Mouse (Mus musculus): ENCODE measurements around the gene Cpa1. TPM values are rescaled to one million over a fixed set of nuclear protein-coding genes. Genes with fewer than 3 reads are reported as not detected.

Gene Cpa1
- polyA plus RNA-seq, 1 experiment from 2014 or later, result 266 TPM

DNA sequence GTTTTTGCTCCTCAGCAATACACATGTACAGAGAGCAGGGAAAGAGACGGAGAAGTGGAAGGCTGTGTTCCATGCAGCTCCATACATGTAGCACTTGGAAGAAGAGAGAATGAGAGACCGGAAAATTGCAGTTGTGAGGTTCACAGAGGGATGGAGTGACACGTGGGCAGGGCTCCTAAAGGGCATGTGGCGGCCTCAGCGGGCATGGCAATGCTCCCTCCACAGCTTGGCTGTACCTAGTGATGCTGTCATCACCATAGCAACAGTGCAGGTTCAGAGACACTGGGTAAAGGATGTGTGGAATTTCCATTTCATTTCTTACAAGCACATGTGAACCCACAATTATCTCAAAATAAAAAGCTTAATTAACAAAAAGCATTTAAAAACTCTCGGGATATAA, 39.5 kb downstream of the Cpa1 start:
- 83% methylated on average over 6 of the region's 6 CpGs for WGBS

DNA sequence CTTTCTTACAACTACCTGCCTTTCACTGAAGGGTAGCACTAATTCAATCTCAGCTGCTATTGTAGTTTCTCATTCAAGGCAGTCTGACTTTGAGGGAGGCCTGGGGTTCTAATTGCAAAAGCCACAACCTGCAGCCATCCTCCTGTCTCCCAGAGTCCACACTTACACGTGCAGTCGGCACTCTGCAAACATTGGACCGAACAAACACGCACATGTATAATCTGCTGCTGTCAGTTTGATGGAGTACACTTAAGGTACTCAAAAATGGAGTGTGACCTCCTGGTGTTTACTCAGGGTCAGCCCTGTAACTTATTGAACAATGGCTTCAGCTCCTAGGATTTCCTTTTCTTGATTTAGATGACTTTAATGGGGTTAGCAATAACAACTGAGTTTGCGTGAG, 40.5 kb downstream of the Cpa1 start:
- ATAC-seq, result no peak
- Histone ChIP-seq H3K4me1 (replicated peaks) (peaks cover 21% of the 10 kb centered on the region), H3K9ac (no peak overlapping the region), H3K27me3 (replicated peaks) (no peaks in the 10 kb centered on the region), H3K27ac (0 out of 2 replicates have a peak overlapping the region, but pooled peaks have one; percentile 4), H3K36me3 (no peaks in the 10 kb centered on the region), H3K9me3 (no peaks in the 10 kb centered on the region), H3K4me2 (replicated peaks) (no peak overlapping the region), H3K4me3 (replicated peaks) (no peak overlapping the region)
- WGBS, result 27% methylated on average over 5 of the region's 5 CpGs

More for the DNA sequence above, 39.5 kb downstream of the Cpa1 start:
- H3K4me2 ChIP-seq (replicated peaks), result no peak overlapping the region
- no peak overlapping the region for H3K9ac ChIP-seq
- no peak overlapping the region for H3K27ac ChIP-seq
- ATAC-seq, result no peak
- no peak overlapping the region for H3K4me3 ChIP-seq (replicated peaks)
- peaks cover 25% of the 10 kb centered on the region for H3K4me1 ChIP-seq (replicated peaks)
- H3K27me3 ChIP-seq (replicated peaks), result no peaks in the 10 kb centered on the region
- H3K9me3 ChIP-seq, result no peaks in the 10 kb centered on the region
- H3K36me3 ChIP-seq, result no peaks in the 10 kb centered on the region

- WGBS, result 69% methylated on average over 7 of the region's 7 CpGs
- Histone ChIP-seq H3K36me3 (no peaks in the 10 kb centered on the region), H3K4me3 (replicated peaks) (no peak overlapping the region), H3K27me3 (replicated peaks) (no peaks in the 10 kb centered on the region), H3K4me2 (replicated peaks) (no peak overlapping the region), H3K9ac (no peak overlapping the region), H3K9me3 (no peaks in the 10 kb centered on the region), H3K4me1 (replicated peaks) (peaks cover 13% of the 10 kb centered on the region), H3K27ac (no peak overlapping the region)
- ATAC-seq, result no peak
Measured at GRCm38 (mm10) chr6:30680442-30680841, 41.4 kb downstream of the Cpa1 start.

DNA sequence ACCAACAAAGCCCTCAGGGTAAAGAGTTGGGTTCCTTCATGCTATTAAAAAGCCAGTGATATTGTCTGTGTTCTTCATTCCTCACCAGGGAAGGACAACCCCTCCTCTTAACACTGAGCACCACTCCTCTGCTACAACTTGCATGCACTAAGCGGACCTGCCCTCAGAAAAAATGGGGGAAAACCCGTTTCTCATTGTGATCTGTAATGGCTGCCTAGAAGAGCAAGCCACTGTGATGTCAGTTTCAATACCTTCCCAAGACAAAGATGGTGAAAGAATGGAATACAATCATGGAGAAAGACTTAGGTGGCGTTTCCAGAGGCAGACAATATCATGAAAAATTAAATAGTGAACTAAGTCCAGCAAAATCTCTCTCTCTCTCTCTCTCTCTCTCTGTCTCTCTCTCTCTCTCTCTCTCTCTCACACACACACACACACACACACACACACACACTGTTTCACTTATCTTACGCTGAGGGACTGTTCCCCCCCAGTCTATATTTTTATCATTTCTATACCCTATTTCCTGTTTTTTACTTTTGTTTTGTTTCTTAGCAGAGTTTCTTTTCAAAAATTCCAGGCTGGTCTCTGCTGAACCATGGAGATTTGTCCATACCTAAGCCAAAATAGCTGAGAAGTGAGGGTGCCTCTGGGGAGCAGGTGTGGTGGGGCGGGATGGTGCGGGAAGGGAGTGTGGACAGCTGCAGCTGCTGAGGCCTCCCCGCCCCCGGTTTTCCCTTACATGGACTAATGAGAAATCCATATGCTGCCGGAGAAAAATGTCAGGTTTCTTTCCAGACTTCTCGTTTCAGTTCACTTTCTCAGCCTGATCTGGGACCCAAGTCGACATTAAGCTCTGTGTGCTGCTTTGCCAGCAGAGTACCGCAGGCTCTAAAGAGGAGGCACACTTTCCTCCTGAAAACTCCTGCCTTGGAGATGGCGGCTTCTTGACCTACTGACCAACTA, 43.2 kb downstream of the Cpa1 start:
- WGBS, result 41% methylated on average over 13 of the region's 13 CpGs
- Histone ChIP-seq H3K27me3 (replicated peaks) (no peaks in the 10 kb centered on the region), H3K4me1 (replicated peaks) (peaks cover 8% of the 10 kb centered on the region), H3K27ac (peak overlapping the region; percentile 69), H3K4me2 (replicated peaks) (peak overlapping the region; percentile 27; the same call in 1 of the 2 replicates), H3K36me3 (no peaks in the 10 kb centered on the region), H3K9me3 (no peaks in the 10 kb centered on the region), H3K9ac (peak overlapping the region; percentile 31; the same call in 1 of the 2 replicates), H3K4me3 (replicated peaks) (no peak overlapping the region)
- ATAC-seq, result peak; percentile 81

DNA sequence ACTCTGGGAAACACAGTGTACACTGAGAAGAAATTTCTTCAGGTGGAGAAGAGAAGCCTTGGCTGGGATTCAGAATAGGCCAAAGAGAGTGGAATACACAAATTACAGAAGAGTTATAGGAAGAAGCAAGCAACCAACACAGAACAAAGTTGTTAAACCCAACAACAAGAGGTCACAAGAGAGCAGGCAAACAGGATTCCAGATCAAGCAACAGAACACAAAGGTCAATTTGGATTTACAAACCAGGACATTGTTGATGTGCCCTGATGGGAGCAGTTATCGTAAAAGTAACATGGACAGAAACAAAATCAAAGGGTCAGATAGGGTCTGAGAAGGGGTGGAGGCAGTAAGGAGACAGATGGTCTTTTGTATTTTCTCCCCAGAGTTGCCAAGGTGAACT, 45.6 kb downstream of the Cpa1 start:
- no peaks in the 10 kb centered on the region for H3K36me3 ChIP-seq
- no peak overlapping the region for H3K9ac ChIP-seq
- H3K9me3 ChIP-seq, result no peaks in the 10 kb centered on the region
- H3K27me3 ChIP-seq (replicated peaks), result no peaks in the 10 kb centered on the region
- no peak for ATAC-seq
- H3K27ac ChIP-seq, result no peak overlapping the region
- H3K4me1 ChIP-seq (replicated peaks), result peaks cover 8% of the 10 kb centered on the region
- H3K4me2 ChIP-seq (replicated peaks), result no peak overlapping the region
- WGBS, result 85% methylated on average over 1 of the region's 1 CpGs
- H3K4me3 ChIP-seq (replicated peaks), result no peak overlapping the region

GRCm38 (mm10) chr6:30687198-30687597, 48.2 kb downstream of the Cpa1 start:
- Histone ChIP-seq H3K36me3 (no peaks in the 10 kb centered on the region), H3K27me3 (replicated peaks) (no peaks in the 10 kb centered on the region), H3K4me3 (replicated peaks) (no peak overlapping the region), H3K27ac (no peak overlapping the region), H3K9me3 (no peaks in the 10 kb centered on the region), H3K4me2 (replicated peaks) (no peak overlapping the region), H3K9ac (no peak overlapping the region), H3K4me1 (replicated peaks) (peaks cover 8% of the 10 kb centered on the region)
- WGBS, result 91% methylated on average over 7 of the region's 7 CpGs
- no peak for ATAC-seq

DNA sequence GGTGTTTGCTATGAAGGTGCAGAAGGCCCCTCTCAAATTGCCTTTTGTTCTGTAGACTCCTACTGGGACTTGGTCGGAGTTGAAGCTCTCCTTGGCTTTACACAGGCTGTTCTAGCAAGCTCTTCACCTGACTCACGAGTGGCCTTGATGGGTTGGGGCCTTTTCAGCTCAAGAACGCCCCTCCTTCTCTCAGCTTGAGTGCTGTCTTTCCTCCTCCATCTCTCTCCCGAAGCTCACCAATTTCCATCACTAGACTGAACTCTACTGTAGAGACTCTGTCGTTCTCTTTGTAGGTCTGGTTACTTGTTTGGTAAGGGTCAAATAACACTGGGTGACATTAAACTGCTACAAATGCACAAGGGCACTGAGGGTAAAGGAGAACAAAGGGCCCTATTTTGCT, 53.8 kb downstream of the Cpa1 start:
- H3K4me1 ChIP-seq (replicated peaks), result peaks cover 5% of the 10 kb centered on the region
- 73% methylated on average over 5 of the region's 5 CpGs for WGBS
- H3K36me3 ChIP-seq, result no peaks in the 10 kb centered on the region
- H3K9ac ChIP-seq, result peak overlapping the region; percentile 59
- H3K27ac ChIP-seq, result peak overlapping the region; percentile 93
- H3K9me3 ChIP-seq, result no peaks in the 10 kb centered on the region
- peak overlapping the region; percentile 79 for H3K4me2 ChIP-seq (replicated peaks)
- H3K4me3 ChIP-seq (replicated peaks), result peak overlapping the region; percentile 55
- ATAC-seq, result peak; percentile 12; the same call in 1 of the 2 replicates
- H3K27me3 ChIP-seq (replicated peaks), result no peaks in the 10 kb centered on the region

- H3K27ac ChIP-seq, result peak within 1 kb of the TSS; percentile 93
- no peaks in the 10 kb centered on the region for H3K9me3 ChIP-seq
- peak within 1 kb of the TSS; percentile 79 for H3K4me2 ChIP-seq (replicated peaks)
- peak within 1 kb of the TSS; percentile 55 for H3K4me3 ChIP-seq (replicated peaks)
- peaks cover 5% of the 10 kb centered on the region for H3K4me1 ChIP-seq (replicated peaks)
- no peaks in the 10 kb centered on the region for H3K27me3 ChIP-seq (replicated peaks)
- peak; percentile 99 for ATAC-seq
- peak within 1 kb of the TSS; percentile 59 for H3K9ac ChIP-seq
- under 1% methylated on average over 50 of the region's 52 CpGs for WGBS
- no peaks in the 10 kb centered on the region for H3K36me3 ChIP-seq
Measured at GRCm38 (mm10) chr6:30693350-30693991, 54.5 kb downstream of the Cpa1 start, which contains the start of gene Cep41. Cep41 (minus strand) TSS chr6:30693749.

DNA sequence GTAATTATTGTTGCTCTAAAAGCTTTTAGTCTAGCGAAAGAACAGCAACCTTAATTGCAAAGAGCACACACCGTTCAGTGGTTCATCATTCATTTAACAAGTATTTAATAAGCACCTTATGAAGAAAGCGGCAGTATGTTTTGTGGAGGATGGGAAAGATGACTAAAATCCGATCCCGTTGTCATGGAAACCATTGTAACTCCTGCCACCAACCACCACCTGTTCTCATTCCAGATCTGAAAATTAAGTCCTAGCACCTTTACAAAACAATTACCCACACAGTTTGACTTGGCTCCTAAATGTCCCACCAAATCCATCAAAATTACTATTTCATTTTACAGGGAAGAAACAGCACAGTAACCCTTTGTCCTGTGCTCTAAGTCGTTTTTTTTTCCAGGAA, 55.2 kb downstream of the Cpa1 start:
- peaks cover 5% of the 10 kb centered on the region for H3K4me1 ChIP-seq (replicated peaks)
- no peaks in the 10 kb centered on the region for H3K27me3 ChIP-seq (replicated peaks)
- H3K9me3 ChIP-seq, result no peaks in the 10 kb centered on the region
- H3K36me3 ChIP-seq, result no peaks in the 10 kb centered on the region
- no peak overlapping the region for H3K27ac ChIP-seq
- no peak overlapping the region for H3K4me3 ChIP-seq (replicated peaks)
- ATAC-seq, result no peak
- no peak overlapping the region for H3K9ac ChIP-seq
- peak overlapping the region; percentile 79 for H3K4me2 ChIP-seq (replicated peaks)
- 46% methylated on average over 6 of the region's 6 CpGs for WGBS

Other genes with a start within 250 kb of the Cpa1 start
- 42.9 and 44.5 TPM in 2 replicates for gene Zc3hc1, start 248.2 kb upstream of the Cpa1 start, polyA plus RNA-seq (2015; fragmentation: Nextera tagmentation; extraction: Ambion mirVana)
- 14.5 and 15.2 TPM in 2 replicates for gene Klhdc10, start 237.3 kb upstream of the Cpa1 start, polyA plus RNA-seq (2015; fragmentation: Nextera tagmentation; extraction: Ambion mirVana)
- 31.5 and 33.6 TPM in 2 replicates for gene Tmem209, start 129.4 kb upstream of the Cpa1 start, polyA plus RNA-seq (2015; fragmentation: Nextera tagmentation; extraction: Ambion mirVana)
- not detected in 2 replicates for gene Ssmem1, start 129.4 kb upstream of the Cpa1 start, polyA plus RNA-seq (2015; fragmentation: Nextera tagmentation; extraction: Ambion mirVana)
- gene Cpa2, start 97.6 kb upstream of the Cpa1 start, polyA plus RNA-seq (2015; fragmentation: Nextera tagmentation; extraction: Ambion mirVana), result 327 and 654 TPM in 2 replicates
- 0.59 and 0.77 TPM in 2 replicates for gene Cpa4, start 70.8 kb upstream of the Cpa1 start, polyA plus RNA-seq (2015; fragmentation: Nextera tagmentation; extraction: Ambion mirVana)
- gene Cpa5, start 28.2 kb upstream of the Cpa1 start, polyA plus RNA-seq (2015; fragmentation: Nextera tagmentation; extraction: Ambion mirVana), result 0.25 TPM in 2 replicates
- gene Cep41, start 54.5 kb downstream of the Cpa1 start, polyA plus RNA-seq (2015; fragmentation: Nextera tagmentation; extraction: Ambion mirVana), result 9.4 and 9.9 TPM in 2 replicates
- gene Mest, start 84.3 kb downstream of the Cpa1 start, polyA plus RNA-seq (2015; fragmentation: Nextera tagmentation; extraction: Ambion mirVana), result 668 and 710 TPM in 2 replicates

All from intestine, embryonic 15.5 days (tissue).